Mouse (Mus musculus) erythroid progenitor cell, adult 5-6 weeks (primary cell): ENCODE measurements around the gene Phlpp1. TPM values are rescaled to one million over a fixed set of nuclear protein-coding genes. Genes with fewer than 3 reads are reported as not detected.

ENCODE experiments used
- ATAC-seq: replicated peaks from 2 replicates; pipeline ENCODE4 v1.8.0; 2016; ENCODE audit warnings: moderate number of reproducible peaks, mild to moderate bottlenecking, moderate TSS enrichment, inconsistent platforms; ENCODE audit not compliant: poor library complexity, low FRiP score, severe bottlenecking
- total RNA-seq, 2 experiments: library from RNA; stranded (forward) in 1 of 2; stranded (reverse) in 1 of 2; fragments of 150-400 nt in 1 of 2; fragments of 186-747, 209-891 nt in 1 of 2; gene quantifications; 2 replicates each; pipeline versions ENCODE4 v1.2.3 to v1.2.4; 2015 to 2017; ENCODE audit warnings: low replicate concordance in 2 of 2

The Phlpp1 gene
- total RNA-seq, 2 experiments from 2014 or later = 14.7 to 17.6 TPM

DNA sequence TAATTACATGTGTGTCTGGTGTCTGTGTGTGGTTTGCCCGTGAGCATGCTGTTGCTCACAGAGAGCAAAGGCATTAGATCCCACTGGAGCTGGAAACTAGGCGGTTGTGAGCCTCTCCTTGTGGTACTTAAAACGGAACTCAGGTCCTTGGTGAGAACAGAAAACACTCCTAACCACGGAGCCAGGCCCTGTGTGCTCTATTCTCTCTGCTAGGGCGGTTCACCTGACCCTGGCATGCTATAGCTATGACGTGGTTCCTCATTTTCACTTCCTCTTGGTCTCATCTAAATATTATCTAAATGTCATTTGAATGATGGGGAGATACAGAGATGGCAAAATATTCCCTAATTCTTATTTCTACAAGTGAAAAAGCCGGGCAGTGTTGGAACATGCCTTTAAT lies 9.0 kb upstream of the Phlpp1 start:
- ATAC-seq = no peak

GRCm38 (mm10) chr1:106163401-106163800 lies 8.2 kb upstream of the Phlpp1 start:
- ATAC-seq = no peak

DNA sequence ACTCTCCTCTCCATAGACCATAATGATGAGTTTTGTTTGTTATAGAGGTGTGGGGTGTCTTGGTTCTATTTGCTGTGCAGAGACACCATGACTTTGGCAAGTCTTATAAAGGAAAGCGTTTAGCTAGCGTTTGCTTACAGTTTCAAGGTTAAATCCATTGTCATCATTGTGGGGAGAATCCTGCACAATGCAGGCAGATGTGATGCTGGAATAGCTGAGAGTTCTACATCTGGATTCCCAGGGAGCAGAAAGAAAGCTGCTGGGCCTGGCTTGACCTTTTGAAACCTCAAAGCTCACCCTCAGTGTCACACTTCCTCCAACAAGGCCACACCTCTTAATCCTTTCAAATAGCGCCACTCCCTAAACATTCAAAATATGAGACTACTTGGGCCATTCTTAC lies 7.4 kb upstream of the Phlpp1 start:
- no peak for ATAC-seq

DNA sequence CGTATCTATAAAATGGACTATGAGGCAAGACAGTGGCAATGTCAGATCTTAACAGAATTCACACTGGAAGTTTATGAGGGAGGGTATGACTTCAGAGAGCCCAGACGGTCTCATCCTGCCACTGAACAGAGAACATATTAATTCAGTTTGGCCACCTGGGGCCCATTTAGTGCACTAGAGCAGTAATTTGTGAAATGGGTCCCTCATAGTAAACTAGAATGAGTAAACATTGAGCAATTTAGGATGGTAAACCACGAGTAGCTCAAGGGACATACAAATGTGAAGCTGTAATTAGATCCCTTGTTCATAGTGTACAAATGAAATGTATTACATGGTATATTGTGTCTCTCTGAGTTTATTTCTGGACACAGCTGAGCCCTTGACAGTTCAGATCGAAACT lies 3.6 kb upstream of the Phlpp1 start:
- no peak for ATAC-seq

GRCm38 (mm10) chr1:106168801-106169200 lies 2.8 kb upstream of the Phlpp1 start:
- ATAC-seq = no peak

DNA sequence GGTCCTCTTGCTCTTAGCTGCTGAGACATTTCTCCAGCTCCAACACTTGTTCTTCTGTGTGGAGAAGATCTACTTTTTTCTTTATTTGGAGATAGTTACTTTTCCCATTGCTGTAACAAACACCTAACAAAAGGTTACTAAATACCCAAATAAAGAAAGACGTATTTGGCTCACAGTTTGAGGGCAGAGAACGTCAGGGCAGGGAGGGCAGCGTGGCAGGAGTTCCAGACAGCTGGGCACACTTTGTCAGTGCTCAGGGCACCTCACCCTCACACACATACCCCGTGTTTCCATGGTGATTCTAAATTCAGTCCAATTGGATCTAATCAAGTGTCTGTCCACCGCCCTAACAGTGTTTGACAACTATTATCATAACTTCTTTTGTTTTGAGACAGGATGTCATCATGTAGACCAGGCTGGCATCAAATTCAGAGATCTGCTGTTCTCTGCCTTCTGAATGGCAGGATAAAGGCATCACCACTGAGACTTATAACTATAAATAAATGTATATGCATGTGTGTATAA lies 1.7 kb upstream of the Phlpp1 start:
- no peak for ATAC-seq

- 0 out of 2 replicates have a peak, but pooled peaks have one; percentile 12 for ATAC-seq
Measured at GRCm38 (mm10) chr1:106172301-106172930, 864 bp downstream of the Phlpp1 start.

GRCm38 (mm10) chr1:106172931-106173371 lies 1.4 kb downstream of the Phlpp1 start:
- no peak for ATAC-seq

DNA sequence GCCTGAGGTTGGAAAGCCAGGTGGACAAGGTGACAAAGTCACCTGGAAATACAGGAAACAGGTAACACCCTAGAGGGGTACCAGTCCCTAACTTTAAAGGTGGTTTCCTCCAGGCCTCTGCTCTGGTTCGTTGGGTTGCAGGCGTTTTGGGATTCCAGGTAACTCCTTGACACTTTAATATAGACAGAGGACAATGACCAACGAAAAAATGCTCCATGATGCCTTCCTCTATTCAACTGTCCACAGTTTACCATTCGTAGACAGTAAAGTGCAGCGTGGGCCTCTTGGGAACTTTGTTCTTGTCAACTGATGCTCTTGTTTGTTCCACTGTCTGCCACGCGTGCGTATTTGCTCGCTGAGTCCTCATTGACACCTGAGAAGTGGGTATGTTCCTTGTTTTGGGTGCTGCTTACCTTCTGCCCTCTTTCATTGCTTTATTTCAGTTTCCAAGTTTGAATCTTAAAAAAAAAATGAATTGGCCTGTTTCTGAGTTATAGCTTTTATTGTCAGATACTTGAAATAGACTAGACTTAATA lies 2.1 kb downstream of the Phlpp1 start:
- ATAC-seq = no peak

DNA sequence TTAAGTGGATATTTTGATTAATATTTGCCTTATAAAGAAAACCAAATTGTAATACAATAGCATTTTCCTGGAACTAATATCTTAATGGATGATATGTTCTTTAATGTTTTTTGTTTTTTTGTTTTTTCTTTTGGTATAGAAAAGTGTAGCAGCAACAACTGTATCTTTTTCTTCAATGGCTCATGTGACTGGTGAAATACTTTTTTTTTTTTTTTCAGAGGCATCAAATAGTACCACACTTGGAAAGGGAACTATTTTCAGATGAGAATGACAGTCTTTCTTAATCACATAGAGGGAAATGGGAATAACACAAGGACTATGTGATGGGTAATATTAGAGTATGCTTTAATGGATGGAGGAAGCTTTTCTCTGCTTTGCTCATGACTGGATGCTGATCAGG lies 3.0 kb downstream of the Phlpp1 start:
- no peak for ATAC-seq

DNA sequence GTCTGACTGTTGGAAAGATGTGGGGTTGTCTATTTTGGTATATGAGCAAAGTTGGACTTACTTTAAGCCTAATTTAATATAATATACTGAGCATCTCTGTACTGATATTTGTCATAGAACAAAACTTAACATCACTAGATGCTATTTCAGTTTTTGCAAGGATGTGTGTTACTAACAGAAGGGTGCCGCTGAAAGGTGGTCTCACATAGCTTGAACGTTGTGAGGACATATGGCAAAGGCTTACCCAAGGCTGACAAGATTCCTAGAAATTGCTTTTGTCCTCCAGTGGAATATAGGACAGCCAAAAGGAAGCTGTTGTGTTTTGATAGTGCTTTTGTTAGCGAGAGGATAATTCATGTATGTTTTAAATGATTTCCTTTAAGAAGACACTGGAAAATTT lies 3.8 kb downstream of the Phlpp1 start:
- no peak for ATAC-seq

DNA sequence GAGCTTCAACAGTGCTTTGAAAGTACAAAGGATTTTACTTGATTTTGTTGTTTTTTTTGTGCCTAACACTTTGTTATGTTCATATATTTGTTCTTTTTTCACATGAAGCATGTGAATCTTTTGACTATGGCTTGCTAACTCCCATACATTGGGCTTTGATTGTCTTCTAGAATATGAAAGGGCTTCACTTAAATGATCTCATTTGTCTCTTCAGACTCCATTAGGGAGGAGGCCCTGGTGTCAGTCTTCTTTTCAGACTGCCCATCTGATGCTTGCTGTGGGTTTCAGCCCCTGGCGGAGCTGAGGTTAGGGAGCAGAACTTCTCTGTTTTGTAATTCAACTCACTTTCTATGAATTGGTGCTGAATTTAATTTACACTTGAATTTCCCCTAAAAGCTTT lies 5.2 kb downstream of the Phlpp1 start:
- no peak for ATAC-seq

GRCm38 (mm10) chr1:106177868-106178790 lies 6.6 kb downstream of the Phlpp1 start:
- ATAC-seq = no peak

- ATAC-seq = no peak
Measured at GRCm38 (mm10) chr1:106183701-106184100, 12.1 kb downstream of the Phlpp1 start.

DNA sequence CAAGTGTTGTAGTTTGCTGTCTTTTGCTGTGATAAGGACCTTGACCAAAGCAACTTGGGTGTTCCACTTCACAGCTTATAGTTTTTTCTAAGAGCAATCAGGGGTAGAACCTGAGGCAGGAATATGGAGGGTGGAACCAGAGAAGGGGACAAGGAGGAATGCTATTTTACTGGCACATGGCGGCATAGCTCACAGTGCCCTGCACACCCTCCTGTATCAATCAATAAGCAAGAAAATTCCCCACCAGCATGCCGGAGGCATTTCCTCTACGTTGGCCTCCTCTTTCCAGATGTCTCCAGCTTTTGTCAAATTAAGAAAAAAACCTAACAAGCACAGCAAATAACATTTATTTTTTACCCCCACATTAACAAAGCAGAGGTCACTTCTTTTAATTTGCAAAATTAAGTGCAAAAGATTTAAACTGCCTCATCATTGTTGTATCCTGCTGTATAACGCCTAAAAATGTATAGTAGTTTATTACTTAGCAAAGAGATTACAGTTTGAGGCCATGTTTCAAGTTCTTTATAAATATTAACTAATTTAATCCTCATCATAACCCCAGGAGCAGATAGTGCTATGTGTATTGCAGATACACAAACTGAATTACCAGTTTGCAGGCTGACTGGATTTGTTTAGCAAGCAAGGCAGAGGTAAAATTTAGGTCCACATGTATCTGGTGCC lies 13.4 kb downstream of the Phlpp1 start:
- no peak for ATAC-seq

GRCm38 (mm10) chr1:106185461-106185924 lies 13.9 kb downstream of the Phlpp1 start:
- ATAC-seq = no peak

DNA sequence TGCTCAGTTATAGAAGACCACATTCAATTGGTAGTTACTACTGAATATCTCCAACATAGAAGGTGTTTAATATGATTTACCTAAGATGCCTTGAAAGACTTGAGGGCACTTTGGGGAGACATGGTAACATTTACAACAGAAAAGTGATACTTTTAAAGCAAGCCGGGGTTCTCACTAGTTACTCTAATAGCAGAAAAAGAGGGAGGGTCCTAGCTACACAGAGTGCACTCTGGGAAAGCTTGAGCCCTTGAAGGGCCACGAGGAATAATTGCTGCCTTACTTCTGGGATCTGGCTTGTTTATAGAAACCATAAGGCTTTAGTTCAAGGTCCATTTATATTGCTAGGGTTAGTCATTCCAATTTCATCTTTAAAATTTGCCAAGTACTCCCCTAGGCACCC lies 14.5 kb downstream of the Phlpp1 start:
- no peak for ATAC-seq

GRCm38 (mm10) chr1:106187480-106187879 lies 15.9 kb downstream of the Phlpp1 start:
- no peak for ATAC-seq

GRCm38 (mm10) chr1:106188756-106189155 lies 17.2 kb downstream of the Phlpp1 start:
- ATAC-seq = no peak

DNA sequence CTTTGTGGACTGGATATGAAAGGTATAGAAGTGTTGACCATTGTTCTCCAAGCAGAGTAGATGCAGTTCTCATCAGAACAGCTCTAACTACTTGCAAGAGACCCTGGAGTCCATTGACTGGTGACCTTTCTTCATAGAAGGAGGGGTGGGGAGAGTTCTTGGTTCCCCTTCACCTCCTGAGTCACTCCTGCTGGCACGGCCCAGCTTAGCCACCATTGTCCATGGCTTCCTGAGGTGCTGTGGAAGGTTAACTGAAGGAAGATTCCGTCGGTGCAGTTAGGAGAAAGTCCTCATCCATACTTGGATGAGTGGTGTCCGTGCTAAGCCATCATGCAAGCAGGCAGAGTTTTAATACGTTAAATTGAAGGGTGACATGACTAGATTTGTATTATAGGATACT lies 17.8 kb downstream of the Phlpp1 start:
- no peak for ATAC-seq
